Mouse (Mus musculus): Measurements from ENCODE around the gene Sik1. TPM values are rescaled to one million over a fixed set of nuclear protein-coding genes. Genes with fewer than 3 reads are reported as not detected.

Sik1 gene
- polyA plus RNA-seq, 1 experiment from 2014 or later: 16.7 TPM

DNA sequence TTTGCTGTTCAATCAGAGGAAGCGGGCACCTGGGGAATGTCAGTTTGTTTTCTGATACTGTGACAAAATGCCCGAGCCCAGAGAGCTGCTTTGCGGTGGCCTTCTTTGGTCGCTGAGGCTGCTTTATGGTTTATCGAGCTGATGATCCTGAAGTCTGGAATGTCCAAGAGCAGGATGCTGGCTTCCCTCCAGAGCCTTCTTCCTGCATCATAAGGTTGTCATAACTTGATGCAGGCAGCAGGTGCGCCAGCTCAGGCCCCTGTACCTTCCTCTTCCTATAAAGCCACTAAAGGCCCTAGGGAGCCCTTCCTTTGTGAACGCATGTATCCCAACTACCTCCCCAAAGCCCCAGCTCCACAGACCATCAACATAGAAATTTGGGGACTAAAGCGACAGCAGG is 5.3 kb upstream of the Sik1 start:
- 91% methylated on average over 8 of the region's 8 CpGs for WGBS
- Histone ChIP-seq H3K9ac (no peak overlapping the region), H3K27me3 (no peaks in the 10 kb centered on the region), H3K27ac (no peak overlapping the region), H3K9me3 (no peaks in the 10 kb centered on the region), H3K4me2 (no peak overlapping the region), H3K4me3 (replicated peaks) (no peak overlapping the region), H3K4me1 (peaks cover 11% of the 10 kb centered on the region), H3K36me3 (replicated peaks) (no peaks in the 10 kb centered on the region)
- ATAC-seq (ENCODE audit: low FRiP score): no peak

- Histone ChIP-seq H3K4me1 (peaks cover 16% of the 10 kb centered on the region), H3K36me3 (replicated peaks) (no peaks in the 10 kb centered on the region), H3K9me3 (no peaks in the 10 kb centered on the region), H3K4me3 (replicated peaks) (no peak overlapping the region), H3K9ac (no peak overlapping the region), H3K27ac (no peak overlapping the region), H3K27me3 (no peaks in the 10 kb centered on the region), H3K4me2 (no peak overlapping the region)
- 63% methylated on average over 2 of the region's 2 CpGs for WGBS
- no peak for ATAC-seq (ENCODE audit: low FRiP score)
These were observed 3.8 kb upstream of the Sik1 start for GRCm38 (mm10) chr17:31859367-31859766.

DNA sequence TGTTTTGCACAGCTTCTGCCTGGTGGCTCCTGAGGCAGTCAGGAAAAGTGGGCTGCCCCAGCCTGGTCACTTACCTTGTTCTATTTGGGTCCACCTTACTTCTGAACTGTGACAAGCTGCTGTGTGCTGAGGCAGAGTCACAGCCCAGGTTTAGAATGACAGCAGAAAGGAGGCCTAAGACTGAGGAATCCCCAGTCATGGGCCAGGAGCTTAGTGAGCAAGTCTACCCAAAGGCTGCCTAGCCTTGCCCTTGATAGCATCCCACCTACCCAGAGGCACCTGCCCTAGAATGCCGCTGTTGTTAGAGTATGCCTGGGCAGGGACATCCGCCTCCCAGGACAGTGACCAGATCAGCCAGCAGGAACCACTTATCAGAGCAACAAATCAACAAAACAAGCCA is 3.2 kb upstream of the Sik1 start:
- 94% methylated on average over 2 of the region's 2 CpGs for WGBS
- no peaks in the 10 kb centered on the region for H3K27me3 ChIP-seq
- no peak for ATAC-seq (ENCODE audit: low FRiP score)
- no peak overlapping the region for H3K9ac ChIP-seq
- H3K9me3 ChIP-seq: no peaks in the 10 kb centered on the region
- H3K27ac ChIP-seq: no peak overlapping the region
- H3K36me3 ChIP-seq (replicated peaks): no peaks in the 10 kb centered on the region
- no peak overlapping the region for H3K4me2 ChIP-seq
- peaks cover 20% of the 10 kb centered on the region for H3K4me1 ChIP-seq
- H3K4me3 ChIP-seq (replicated peaks): no peak overlapping the region

DNA sequence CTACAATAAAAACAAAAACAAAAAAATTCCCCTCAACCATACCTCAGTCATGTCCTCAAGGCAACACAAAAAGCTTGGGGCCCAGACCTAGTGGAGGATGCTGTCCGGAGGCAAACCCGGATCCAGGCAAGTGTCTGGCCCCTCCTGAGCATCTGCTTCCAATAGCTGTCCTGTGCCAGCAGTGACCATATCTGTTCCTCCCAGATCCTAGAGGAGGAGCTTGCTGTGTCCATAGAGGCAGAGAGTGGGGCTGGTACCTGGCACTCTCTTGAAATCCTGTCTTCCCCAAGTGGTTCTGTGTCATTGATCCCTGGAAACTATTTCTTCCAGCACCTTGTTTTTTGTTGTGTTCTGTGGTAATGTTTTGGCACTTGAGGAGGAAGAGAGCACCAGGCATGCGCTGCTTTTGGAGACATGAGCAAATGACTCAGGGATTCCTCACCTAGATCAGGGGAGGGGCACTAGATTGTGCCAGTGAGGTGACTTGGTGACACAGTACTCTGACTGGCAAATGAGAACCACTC is 2.4 kb upstream of the Sik1 start:
- no peak overlapping the region for H3K27ac ChIP-seq
- 90% methylated on average over 3 of the region's 3 CpGs for WGBS
- no peaks in the 10 kb centered on the region for H3K9me3 ChIP-seq
- no peak for ATAC-seq (ENCODE audit: low FRiP score)
- H3K9ac ChIP-seq: no peak overlapping the region
- H3K4me2 ChIP-seq: no peak overlapping the region
- H3K36me3 ChIP-seq (replicated peaks): no peaks in the 10 kb centered on the region; the same call in 1 of the 2 replicates
- no peak overlapping the region for H3K4me3 ChIP-seq (replicated peaks)
- H3K4me1 ChIP-seq: peaks cover 28% of the 10 kb centered on the region
- no peaks in the 10 kb centered on the region for H3K27me3 ChIP-seq

- Histone ChIP-seq H3K27ac (no peak overlapping the region), H3K9me3 (no peaks in the 10 kb centered on the region), H3K27me3 (no peaks in the 10 kb centered on the region), H3K4me1 (peaks cover 34% of the 10 kb centered on the region), H3K36me3 (replicated peaks) (no peaks in the 10 kb centered on the region; the same call in 1 of the 2 replicates), H3K4me2 (no peak overlapping the region), H3K4me3 (replicated peaks) (no peak overlapping the region), H3K9ac (no peak overlapping the region)
- no peak for ATAC-seq (ENCODE audit: low FRiP score)
- WGBS: 87% methylated on average over 4 of the region's 4 CpGs
These were observed 1.6 kb upstream of the Sik1 start for GRCm38 (mm10) chr17:31857251-31857650.

GRCm38 (mm10) chr17:31856519-31857160 is 1.0 kb upstream of the Sik1 start:
- Histone ChIP-seq H3K9ac (no peak overlapping the region), H3K27me3 (no peaks in the 10 kb centered on the region), H3K36me3 (replicated peaks) (no peaks in the 10 kb centered on the region; the same call in 1 of the 2 replicates), H3K9me3 (no peaks in the 10 kb centered on the region), H3K27ac (peak overlapping the region; percentile 71), H3K4me3 (replicated peaks) (peak overlapping the region; percentile 92), H3K4me2 (peak overlapping the region; percentile 84), H3K4me1 (peaks cover 37% of the 10 kb centered on the region)
- 36% methylated on average over 17 of the region's 17 CpGs for WGBS
- peak; percentile 45 for ATAC-seq (ENCODE audit: low FRiP score)

- peak overlapping the region; percentile 92 for H3K4me3 ChIP-seq (replicated peaks)
- H3K36me3 ChIP-seq (replicated peaks): peaks cover 12% of the 10 kb centered on the region
- H3K9ac ChIP-seq: peak overlapping the region; percentile 92
- ATAC-seq (ENCODE audit: low FRiP score): peak; percentile 71
- no peaks in the 10 kb centered on the region for H3K9me3 ChIP-seq
- peaks cover 40% of the 10 kb centered on the region for H3K4me1 ChIP-seq
- H3K4me2 ChIP-seq: peak overlapping the region; percentile 84
- no peaks in the 10 kb centered on the region for H3K27me3 ChIP-seq
- under 1% methylated on average over 73 of the region's 73 CpGs for WGBS
- H3K27ac ChIP-seq: peak overlapping the region; percentile 71
These were observed 621 bp downstream of the Sik1 start for GRCm38 (mm10) chr17:31854770-31855596.

DNA sequence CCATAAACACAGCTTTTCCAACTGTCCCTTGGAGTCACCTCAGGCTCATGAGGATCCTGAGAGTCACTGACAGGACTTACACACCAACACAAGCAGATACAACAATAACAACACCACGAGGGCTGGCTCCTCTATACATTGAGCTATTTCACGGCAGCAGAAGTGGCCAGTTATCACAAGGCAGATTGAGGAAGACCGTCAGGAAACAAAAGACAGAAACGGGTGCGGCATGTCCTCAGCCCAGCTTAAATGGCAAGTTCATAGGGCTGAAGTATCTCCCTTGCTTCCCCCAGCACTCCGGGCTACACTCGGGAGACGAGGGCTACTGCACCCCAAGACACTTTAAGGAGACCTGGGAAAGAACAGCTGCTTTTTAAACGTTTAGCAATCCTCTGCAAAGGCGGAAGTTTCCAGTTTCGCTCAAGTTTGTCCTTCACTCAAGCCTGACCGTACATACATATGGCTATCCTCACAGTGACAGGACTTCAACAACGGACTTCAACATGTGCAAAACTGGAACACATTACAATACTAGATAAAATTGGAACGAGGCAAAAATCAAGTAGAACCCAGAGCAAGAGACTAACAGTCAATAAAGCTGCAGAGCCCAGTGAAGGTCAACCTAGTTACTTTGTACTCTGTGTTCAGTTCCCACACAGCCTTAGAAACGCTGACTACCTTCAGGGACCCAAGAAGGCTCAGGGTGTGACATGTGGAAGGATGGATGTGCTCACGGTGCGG is 2.0 kb downstream of the Sik1 start:
- peaks cover 40% of the 10 kb centered on the region for H3K4me1 ChIP-seq
- H3K4me3 ChIP-seq (replicated peaks): peak overlapping the region; percentile 11; the same call in 1 of the 2 replicates
- H3K9me3 ChIP-seq: no peaks in the 10 kb centered on the region
- no peaks in the 10 kb centered on the region for H3K27me3 ChIP-seq
- H3K9ac ChIP-seq: no peak overlapping the region
- no peak overlapping the region for H3K27ac ChIP-seq
- 78% methylated on average over 17 of the region's 17 CpGs for WGBS
- peaks cover 26% of the 10 kb centered on the region for H3K36me3 ChIP-seq (replicated peaks)
- peak overlapping the region; percentile 84 for H3K4me2 ChIP-seq
- no peak for ATAC-seq (ENCODE audit: low FRiP score)

GRCm38 (mm10) chr17:31852782-31853447 is 2.7 kb downstream of the Sik1 start:
- Histone ChIP-seq H3K4me3 (replicated peaks) (0 out of 2 replicates have a peak overlapping the region, but pooled peaks have one; percentile 11), H3K9ac (no peak overlapping the region)

DNA sequence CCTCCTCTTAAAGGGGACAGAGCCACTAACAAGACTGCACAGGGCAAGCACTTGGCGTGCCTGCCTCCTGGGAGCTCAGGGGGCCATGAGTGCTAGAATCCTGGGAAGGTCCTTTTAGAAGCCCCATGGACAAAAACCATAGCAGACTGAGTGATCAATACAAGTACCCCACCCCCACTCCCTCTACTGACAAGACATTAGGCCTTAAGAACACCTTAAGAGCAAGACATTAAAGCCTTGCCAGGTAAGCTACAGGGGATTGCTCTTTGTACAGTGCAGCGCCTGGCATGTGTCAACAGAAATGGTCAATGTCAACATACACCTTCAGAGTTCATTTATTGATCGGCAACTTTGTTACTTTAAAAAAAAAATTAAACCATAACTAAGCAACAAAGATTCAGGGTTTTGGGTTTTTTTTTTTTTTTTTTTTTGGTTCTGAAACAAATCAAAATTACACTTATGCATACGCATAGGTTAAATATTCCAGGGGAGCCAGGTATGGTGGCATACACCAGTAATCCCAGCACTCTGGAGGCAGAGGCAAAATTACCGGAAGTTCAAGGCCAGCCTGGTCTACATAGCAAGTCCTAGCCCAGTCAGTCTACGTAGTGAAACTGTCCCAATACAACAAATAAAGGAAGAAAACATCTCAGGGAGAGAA is 3.7 kb downstream of the Sik1 start:
- no peaks in the 10 kb centered on the region for H3K9me3 ChIP-seq
- no peaks in the 10 kb centered on the region for H3K27me3 ChIP-seq
- H3K36me3 ChIP-seq (replicated peaks): peaks cover 43% of the 10 kb centered on the region
- no peak overlapping the region for H3K4me3 ChIP-seq (replicated peaks)
- no peak for ATAC-seq (ENCODE audit: low FRiP score)
- H3K9ac ChIP-seq: no peak overlapping the region
- H3K27ac ChIP-seq: no peak overlapping the region
- peaks cover 38% of the 10 kb centered on the region for H3K4me1 ChIP-seq
- H3K4me2 ChIP-seq: no peak overlapping the region
- 88% methylated on average over 6 of the region's 6 CpGs for WGBS

More at GRCm38 (mm10) chr17:31852782-31853447, 2.7 kb downstream of the Sik1 start:
- H3K9me3 ChIP-seq: no peaks in the 10 kb centered on the region
- 71% methylated on average over 12 of the region's 12 CpGs for WGBS
- H3K27me3 ChIP-seq: no peaks in the 10 kb centered on the region
- peaks cover 40% of the 10 kb centered on the region for H3K4me1 ChIP-seq
- ATAC-seq (ENCODE audit: low FRiP score): no peak
- no peak overlapping the region for H3K27ac ChIP-seq
- H3K4me2 ChIP-seq: peak overlapping the region; percentile 84
- H3K36me3 ChIP-seq (replicated peaks): peaks cover 33% of the 10 kb centered on the region

DNA sequence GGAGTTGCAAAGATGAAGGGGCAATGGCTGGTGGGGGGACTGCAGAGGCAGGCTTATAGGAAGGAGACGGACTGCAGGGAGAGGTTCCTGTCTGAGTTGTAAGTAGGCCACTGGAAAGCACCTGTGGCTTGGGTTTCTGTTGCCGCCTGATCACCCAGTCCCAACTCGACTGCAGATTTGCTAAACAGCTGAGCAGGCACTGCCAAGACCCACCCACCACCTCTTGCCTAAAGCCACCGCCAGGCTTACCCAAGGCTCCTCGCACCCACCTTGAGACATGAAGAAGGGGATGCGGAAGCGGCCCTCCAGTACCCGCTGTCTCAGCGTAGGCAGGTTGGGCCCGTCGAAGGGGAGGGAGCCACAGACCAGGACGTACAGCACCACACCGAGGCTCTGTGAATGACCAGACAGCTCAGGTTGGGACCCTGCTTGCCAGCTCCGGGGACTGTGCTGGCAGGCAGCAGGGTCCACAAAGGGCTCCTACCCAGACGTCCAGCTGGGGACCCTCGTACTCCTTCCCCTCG is 5.1 kb downstream of the Sik1 start:
- ATAC-seq (ENCODE audit: low FRiP score): no peak
- H3K4me2 ChIP-seq: no peak overlapping the region
- H3K4me1 ChIP-seq: peaks cover 28% of the 10 kb centered on the region
- no peak overlapping the region for H3K4me3 ChIP-seq (replicated peaks)
- H3K9ac ChIP-seq: no peak overlapping the region
- H3K9me3 ChIP-seq: no peaks in the 10 kb centered on the region
- peaks cover 57% of the 10 kb centered on the region for H3K36me3 ChIP-seq (replicated peaks)
- 91% methylated on average over 17 of the region's 17 CpGs for WGBS
- H3K27me3 ChIP-seq: no peaks in the 10 kb centered on the region
- no peak overlapping the region for H3K27ac ChIP-seq

All from forebrain, embryonic 12.5 days (tissue).